Mouse (Mus musculus): ENCODE measurements around the gene Eci1.

GRCm38 (mm10) chr17:24442107-24442506 lies 15.7 kb downstream of the Eci1 start:
- TF ChIP-seq EP300 (IDR thresholded peaks at IDR 0.05; ENCODE audit: low read depth) (no peak), CTCF (IDR thresholded peaks at IDR 0.05; ENCODE audit: low read depth) (no peak)
